Comparison of ENCODE assay signal across 8 mouse cellular contexts in genomic region chr4:41759656-41760287, GRCm38 (mm10). TPM values are rescaled to one million over a fixed set of nuclear protein-coding genes. Genes with fewer than 3 reads are reported as not detected.
DNase-seq lines count a peak whose midpoint lies in the region; ATAC-seq lines count a peak whose summit lies in the region.

No protein-coding gene starts in this region.

- H3K36me3 ChIP-seq in forebrain, embryonic 16.5 days (ENCODE audit: control insufficient read depth, insufficient read depth), result no peaks in the 10 kb centered on the region
- H3K36me3 ChIP-seq in limb, embryonic 10.5 days, result peaks cover 27% of the 10 kb centered on the region
- H3K36me3 ChIP-seq in stomach, embryonic 14.5 days (ENCODE audit: control insufficient read depth, insufficient read depth, low read length), result no peaks in the 10 kb centered on the region; the same call in 1 of the 2 replicates

- H3K4me1 ChIP-seq in forebrain, embryonic 16.5 days (replicated peaks; ENCODE audit: control insufficient read depth, insufficient read depth, low read length), result peaks cover 40% of the 10 kb centered on the region
- H3K4me1 ChIP-seq in limb, embryonic 10.5 days, result peaks cover 67% of the 10 kb centered on the region
- H3K4me1 ChIP-seq in stomach, embryonic 14.5 days (ENCODE audit: control insufficient read depth, insufficient read depth, low read length), result peaks cover 38% of the 10 kb centered on the region

- DNase-seq in ovary, postnatal 36 days (ENCODE audit: low spot score), result peak; percentile 30
- DNase-seq in ovary, adult 18-20 months (ENCODE audit: low spot score), result no peak
- no peak for DNase-seq in limb, embryonic 10.5 days (ENCODE audit: low spot score)
- no peak for DNase-seq in c-Kit-positive CD71-positive TER-119-positive erythroid progenitor cells, embryonic 14.5 days (ENCODE audit: low spot score)

- ATAC-seq in forebrain, embryonic 16.5 days, result no peak
- ATAC-seq in stomach, embryonic 14.5 days (ENCODE audit: insufficient number of reproducible peaks, insufficient read depth, low FRiP score, low read depth), result no peak
- ATAC-seq in inflammation-experienced regulatory T-cells, adult 6 months, result no peak
- no peak for ATAC-seq in erythroid progenitor cell, adult 5-6 weeks (replicated peaks; ENCODE audit: low FRiP score, poor library complexity, severe bottlenecking)

- H3K4me3 ChIP-seq in forebrain, embryonic 16.5 days (replicated peaks; ENCODE audit: low read length), result no peak overlapping the region
- H3K4me3 ChIP-seq in limb, embryonic 10.5 days, result peak overlapping the region; percentile 64
- H3K4me3 ChIP-seq in stomach, embryonic 14.5 days (ENCODE audit: low read depth, low read length), result peak overlapping the region; percentile 52

- H3K27ac ChIP-seq in forebrain, embryonic 16.5 days (ENCODE audit: low read length), result no peak overlapping the region
- peak overlapping the region; percentile 90 for H3K27ac ChIP-seq in limb, embryonic 10.5 days
- H3K27ac ChIP-seq in stomach, embryonic 14.5 days (ENCODE audit: low read length), result peak overlapping the region; percentile 91

- H3K4me2 ChIP-seq in forebrain, embryonic 16.5 days (ENCODE audit: low read length), result peak overlapping the region; percentile 43
- peak overlapping the region; percentile 79 for H3K4me2 ChIP-seq in stomach, embryonic 14.5 days (replicated peaks; ENCODE audit: low read depth, low read length)

- H3K9ac ChIP-seq in forebrain, embryonic 16.5 days (replicated peaks; ENCODE audit: low read depth, low read length), result no peak overlapping the region
- peak overlapping the region; percentile 48; the same call in 1 of the 2 replicates for H3K9ac ChIP-seq in stomach, embryonic 14.5 days (replicated peaks; ENCODE audit: low read depth, low read length)

- H3K27me3 ChIP-seq in forebrain, embryonic 16.5 days (replicated peaks; ENCODE audit: control insufficient read depth, insufficient read depth, low read length), result no peaks in the 10 kb centered on the region
- no peaks in the 10 kb centered on the region for H3K27me3 ChIP-seq in limb, embryonic 10.5 days (ENCODE audit: low read depth, poor library complexity, severe bottlenecking)
- no peaks in the 10 kb centered on the region for H3K27me3 ChIP-seq in stomach, embryonic 14.5 days (ENCODE audit: control insufficient read depth, insufficient read depth, low read length)

- 41% methylated on average over 6 of the region's 6 CpGs for WGBS in forebrain, embryonic 16.5 days
- 32% methylated on average over 6 of the region's 6 CpGs for WGBS in limb, embryonic 10.5 days
- WGBS in stomach, embryonic 14.5 days, result 19% methylated on average over 6 of the region's 6 CpGs

- no peaks in the 10 kb centered on the region for H3K9me3 ChIP-seq in forebrain, embryonic 16.5 days (ENCODE audit: control insufficient read depth, low read length)
- H3K9me3 ChIP-seq in limb, embryonic 10.5 days (replicated peaks), result no peaks in the 10 kb centered on the region
- H3K9me3 ChIP-seq in stomach, embryonic 14.5 days (ENCODE audit: control insufficient read depth, low read depth, low read length), result no peaks in the 10 kb centered on the region

RNA-seq across cellular contexts. Expression of gene Sigmar1, which starts 3.8 kb away (rescaled TPM):
- 48.0 and 55.8 TPM in 2 replicates for polyA plus RNA-seq in forebrain, embryonic 16.5 days (2015; fragmentation: Nextera tagmentation; extraction: Ambion mirVana)
- polyA plus RNA-seq in limb, embryonic 10.5 days (2016; fragmentation: Nextera tagmentation; extraction: Ambion mirVana), result 83.7 and 91.1 TPM in 2 replicates
- polyA plus RNA-seq in stomach, embryonic 14.5 days (2014; fragmentation: Nextera tagmentation; extraction: Ambion mirVana), result 81.2 and 90.6 TPM in 2 replicates
- polyA plus RNA-seq in inflammation-experienced regulatory T-cells, adult 6 months (2017; shearing (Covaris generic)), result 10 to 100 TPM; 31.8 to 42.9 (median 34.1) TPM
- 3.8 and 14.4 TPM in 2 replicates for total RNA-seq in erythroid progenitor cell, adult 5-6 weeks (2015; ENCODE audit: low replicate concordance)
- total RNA-seq in erythroid progenitor cell, adult 5-6 weeks (2017; ENCODE audit: low replicate concordance), result 4.2 and 7.3 TPM in 2 replicates

RNA-seq across cellular contexts. Expression of gene Galt, which starts 4.7 kb away (rescaled TPM):
- 21.2 and 30.2 TPM in 2 replicates for polyA plus RNA-seq in forebrain, embryonic 16.5 days (2015; fragmentation: Nextera tagmentation; extraction: Ambion mirVana)
- polyA plus RNA-seq in limb, embryonic 10.5 days (2016; fragmentation: Nextera tagmentation; extraction: Ambion mirVana), result 33.7 and 37.6 TPM in 2 replicates
- 35.4 and 40.0 TPM in 2 replicates for polyA plus RNA-seq in stomach, embryonic 14.5 days (2014; fragmentation: Nextera tagmentation; extraction: Ambion mirVana)
- polyA plus RNA-seq in inflammation-experienced regulatory T-cells, adult 6 months (2017; shearing (Covaris generic)), result 100 to 1,000 TPM in 1 of 3 experiments, 10 to 100 TPM in 2; 43.1 to 105 (median 70.1) TPM
- 18.9 TPM in 1 of 2 replicates, not detected in the other for total RNA-seq in erythroid progenitor cell, adult 5-6 weeks (2015; ENCODE audit: low replicate concordance)
- total RNA-seq in erythroid progenitor cell, adult 5-6 weeks (2017; ENCODE audit: low replicate concordance), result 1.3 and 3.9 TPM in 2 replicates

RNA-seq across cellular contexts. Expression of gene Ccl27a, which starts 14.3 kb away (rescaled TPM):
- polyA plus RNA-seq in forebrain, embryonic 16.5 days (2015; fragmentation: Nextera tagmentation; extraction: Ambion mirVana), result 199 and 219 TPM in 2 replicates
- polyA plus RNA-seq in limb, embryonic 10.5 days (2016; fragmentation: Nextera tagmentation; extraction: Ambion mirVana), result 26.7 and 35.6 TPM in 2 replicates
- polyA plus RNA-seq in stomach, embryonic 14.5 days (2014; fragmentation: Nextera tagmentation; extraction: Ambion mirVana), result 44.0 and 49.7 TPM in 2 replicates
- polyA plus RNA-seq in inflammation-experienced regulatory T-cells, adult 6 months (2017; shearing (Covaris generic)), result 10 to 100 TPM in 1 of 3 experiments, 1 to 10 TPM in 2; 4.7 to 11.9 (median 6.4) TPM
- total RNA-seq in erythroid progenitor cell, adult 5-6 weeks (2015; ENCODE audit: low replicate concordance), result 10.8 TPM in 1 of 2 replicates, not detected in the other
- 8.7 TPM in 1 of 2 replicates, not detected in the other for total RNA-seq in erythroid progenitor cell, adult 5-6 weeks (2017; ENCODE audit: low replicate concordance)

RNA-seq across cellular contexts. Expression of gene Arid3c, which starts 28.8 kb away (rescaled TPM):
- not detected in 2 replicates for polyA plus RNA-seq in forebrain, embryonic 16.5 days (2015; fragmentation: Nextera tagmentation; extraction: Ambion mirVana)
- polyA plus RNA-seq in limb, embryonic 10.5 days (2016; fragmentation: Nextera tagmentation; extraction: Ambion mirVana), result not detected in 2 replicates
- polyA plus RNA-seq in stomach, embryonic 14.5 days (2014; fragmentation: Nextera tagmentation; extraction: Ambion mirVana), result not detected in 2 replicates
- not detected for polyA plus RNA-seq in inflammation-experienced regulatory T-cells, adult 6 months (2017; shearing (Covaris generic))
- total RNA-seq in erythroid progenitor cell, adult 5-6 weeks (2015; ENCODE audit: low replicate concordance), result not detected in 2 replicates
- not detected in 2 replicates for total RNA-seq in erythroid progenitor cell, adult 5-6 weeks (2017; ENCODE audit: low replicate concordance)

RNA-seq across cellular contexts. Expression of gene Dctn3, which starts 36.8 kb away (rescaled TPM):
- 304 and 315 TPM in 2 replicates for polyA plus RNA-seq in forebrain, embryonic 16.5 days (2015; fragmentation: Nextera tagmentation; extraction: Ambion mirVana)
- polyA plus RNA-seq in limb, embryonic 10.5 days (2016; fragmentation: Nextera tagmentation; extraction: Ambion mirVana), result 118 and 123 TPM in 2 replicates
- 121 and 126 TPM in 2 replicates for polyA plus RNA-seq in stomach, embryonic 14.5 days (2014; fragmentation: Nextera tagmentation; extraction: Ambion mirVana)
- polyA plus RNA-seq in inflammation-experienced regulatory T-cells, adult 6 months (2017; shearing (Covaris generic)), result 100 to 1,000 TPM in 1 of 3 experiments, 10 to 100 TPM in 2; 88.8 to 122 (median 95.5) TPM
- 16.8 and 51.2 TPM in 2 replicates for total RNA-seq in erythroid progenitor cell, adult 5-6 weeks (2015; ENCODE audit: low replicate concordance)
- 18.4 and 33.0 TPM in 2 replicates for total RNA-seq in erythroid progenitor cell, adult 5-6 weeks (2017; ENCODE audit: low replicate concordance)
